Mouse (Mus musculus): ENCODE data around the gene Fbxl20. TPM values are rescaled to one million over a fixed set of nuclear protein-coding genes. Genes with fewer than 3 reads are reported as not detected.

Gene Fbxl20
- polyA plus RNA-seq, 1 experiment: 44.5 TPM

- Histone ChIP-seq H3K9me3 (replicated peaks; ENCODE audit: control insufficient read depth, insufficient read depth, low read length, poor library complexity, severe bottlenecking) (peaks cover 35% of the 10 kb centered on the region), H3K27ac (ENCODE audit: insufficient read depth, low read length) (peak overlapping the region; percentile 74), H3K4me1 (ENCODE audit: control insufficient read depth, insufficient read depth, low read length) (no peaks in the 10 kb centered on the region), H3K9ac (ENCODE audit: low read depth, poor library complexity, severe bottlenecking) (peak overlapping the region; percentile 65), H3K27me3 (ENCODE audit: control insufficient read depth, insufficient read depth, low read length, poor library complexity, severe bottlenecking) (no peaks in the 10 kb centered on the region), H3K4me3 (ENCODE audit: low read depth, low read length) (peak overlapping the region; percentile 32), H3K36me3 (ENCODE audit: control insufficient read depth, insufficient read depth, low read length, poor library complexity, severe bottlenecking) (peaks cover 3% of the 10 kb centered on the region; the same call in 1 of the 2 replicates)
- TF ChIP-seq POLR2A (IDR thresholded peaks at IDR 0.05; ENCODE audit: insufficient read depth, low read length) (no peak), EP300 (IDR thresholded peaks at IDR 0.05; ENCODE audit: insufficient read depth, low read depth, low read length) (no peak), CTCF (IDR thresholded peaks at IDR 0.05; ENCODE audit: low read depth, low read length) (no peak)
These were observed 82.9 kb downstream of the Fbxl20 start for GRCm38 (mm10) chr11:98067255-98067654.

- H3K9me3 ChIP-seq (replicated peaks; ENCODE audit: control insufficient read depth, insufficient read depth, low read length, poor library complexity, severe bottlenecking): peaks cover 24% of the 10 kb centered on the region
- no peaks in the 10 kb centered on the region for H3K27me3 ChIP-seq (ENCODE audit: control insufficient read depth, insufficient read depth, low read length, poor library complexity, severe bottlenecking)
- no peak overlapping the region; the same call in none of the 2 replicates for H3K27ac ChIP-seq (ENCODE audit: insufficient read depth, low read length)
- H3K36me3 ChIP-seq (ENCODE audit: control insufficient read depth, insufficient read depth, low read length, poor library complexity, severe bottlenecking): 0 out of 2 replicates have a peak, but pooled peaks cover 3% of the 10 kb centered on the region
- peak overlapping the region; percentile 65; the same call in 1 of the 2 replicates for H3K9ac ChIP-seq (ENCODE audit: low read depth, poor library complexity, severe bottlenecking)
- H3K4me3 ChIP-seq (ENCODE audit: low read depth, low read length): no peak overlapping the region
- no peak for TF ChIP-seq CTCF (IDR thresholded peaks at IDR 0.05; ENCODE audit: low read depth, low read length)
- TF ChIP-seq EP300 (IDR thresholded peaks at IDR 0.05; ENCODE audit: insufficient read depth, low read depth, low read length): no peak
- TF ChIP-seq POLR2A (IDR thresholded peaks at IDR 0.05; ENCODE audit: insufficient read depth, low read length): no peak
- H3K4me1 ChIP-seq (ENCODE audit: control insufficient read depth, insufficient read depth, low read length): no peaks in the 10 kb centered on the region
These were observed 84.0 kb downstream of the Fbxl20 start for GRCm38 (mm10) chr11:98066201-98066600.

DNA sequence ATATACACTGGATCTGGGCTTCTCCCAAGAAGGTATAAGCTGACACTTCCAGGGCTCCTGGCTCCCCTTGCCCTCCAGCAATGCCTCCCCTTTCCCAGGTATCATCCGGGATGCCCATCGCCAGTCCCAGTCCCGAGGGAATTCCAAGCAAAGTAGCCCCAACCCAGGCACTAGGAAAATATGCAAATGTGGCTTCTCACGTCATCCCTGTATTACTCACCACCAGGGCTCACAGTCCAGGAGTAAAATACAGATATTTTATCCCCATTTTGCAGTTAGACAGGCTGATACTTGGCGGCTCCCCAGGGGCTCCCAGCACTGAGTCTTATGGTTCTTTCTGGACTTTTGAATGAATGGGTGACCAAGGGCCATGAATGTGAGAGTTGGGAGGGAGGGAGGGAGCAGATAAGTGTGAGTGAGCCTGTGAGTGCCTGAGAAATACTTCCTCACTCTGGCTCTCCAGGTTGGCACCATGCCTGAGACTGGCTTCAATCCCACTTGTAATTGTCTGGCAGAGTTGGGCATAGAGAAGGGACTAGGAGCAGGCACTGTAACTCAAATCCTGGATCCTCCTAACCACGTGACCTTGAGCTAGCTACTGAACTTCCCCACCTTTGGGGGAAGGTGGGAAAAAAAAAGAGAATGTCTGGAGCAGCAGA, 88.2 kb downstream of the Fbxl20 start:
- Histone ChIP-seq H3K36me3 (ENCODE audit: control insufficient read depth, insufficient read depth, low read length, poor library complexity, severe bottlenecking) (no peaks in the 10 kb centered on the region), H3K27ac (ENCODE audit: insufficient read depth, low read length) (no peak overlapping the region), H3K27me3 (ENCODE audit: control insufficient read depth, insufficient read depth, low read length, poor library complexity, severe bottlenecking) (no peaks in the 10 kb centered on the region), H3K4me3 (ENCODE audit: low read depth, low read length) (no peak overlapping the region), H3K9me3 (replicated peaks; ENCODE audit: control insufficient read depth, insufficient read depth, low read length, poor library complexity, severe bottlenecking) (no peaks in the 10 kb centered on the region), H3K9ac (ENCODE audit: low read depth, poor library complexity, severe bottlenecking) (no peak overlapping the region), H3K4me1 (ENCODE audit: control insufficient read depth, insufficient read depth, low read length) (no peaks in the 10 kb centered on the region)
- TF ChIP-seq EP300 (IDR thresholded peaks at IDR 0.05; ENCODE audit: insufficient read depth, low read depth, low read length): no peak
- TF ChIP-seq POLR2A (IDR thresholded peaks at IDR 0.05; ENCODE audit: insufficient read depth, low read length): no peak
- no peak for TF ChIP-seq CTCF (IDR thresholded peaks at IDR 0.05; ENCODE audit: low read depth, low read length)

- Histone ChIP-seq H3K27me3 (ENCODE audit: control insufficient read depth, insufficient read depth, low read length, poor library complexity, severe bottlenecking) (no peaks in the 10 kb centered on the region), H3K9ac (ENCODE audit: low read depth, poor library complexity, severe bottlenecking) (no peak overlapping the region), H3K36me3 (ENCODE audit: control insufficient read depth, insufficient read depth, low read length, poor library complexity, severe bottlenecking) (no peaks in the 10 kb centered on the region), H3K4me3 (ENCODE audit: low read depth, low read length) (no peak overlapping the region), H3K4me1 (ENCODE audit: control insufficient read depth, insufficient read depth, low read length) (no peaks in the 10 kb centered on the region), H3K27ac (ENCODE audit: insufficient read depth, low read length) (no peak overlapping the region), H3K9me3 (replicated peaks; ENCODE audit: control insufficient read depth, insufficient read depth, low read length, poor library complexity, severe bottlenecking) (no peaks in the 10 kb centered on the region)
- TF ChIP-seq CTCF (IDR thresholded peaks at IDR 0.05; ENCODE audit: low read depth, low read length): no peak
- no peak for TF ChIP-seq POLR2A (IDR thresholded peaks at IDR 0.05; ENCODE audit: insufficient read depth, low read length)
- no peak for TF ChIP-seq EP300 (IDR thresholded peaks at IDR 0.05; ENCODE audit: insufficient read depth, low read depth, low read length)
These were observed 88.8 kb downstream of the Fbxl20 start for GRCm38 (mm10) chr11:98061441-98061840.

DNA sequence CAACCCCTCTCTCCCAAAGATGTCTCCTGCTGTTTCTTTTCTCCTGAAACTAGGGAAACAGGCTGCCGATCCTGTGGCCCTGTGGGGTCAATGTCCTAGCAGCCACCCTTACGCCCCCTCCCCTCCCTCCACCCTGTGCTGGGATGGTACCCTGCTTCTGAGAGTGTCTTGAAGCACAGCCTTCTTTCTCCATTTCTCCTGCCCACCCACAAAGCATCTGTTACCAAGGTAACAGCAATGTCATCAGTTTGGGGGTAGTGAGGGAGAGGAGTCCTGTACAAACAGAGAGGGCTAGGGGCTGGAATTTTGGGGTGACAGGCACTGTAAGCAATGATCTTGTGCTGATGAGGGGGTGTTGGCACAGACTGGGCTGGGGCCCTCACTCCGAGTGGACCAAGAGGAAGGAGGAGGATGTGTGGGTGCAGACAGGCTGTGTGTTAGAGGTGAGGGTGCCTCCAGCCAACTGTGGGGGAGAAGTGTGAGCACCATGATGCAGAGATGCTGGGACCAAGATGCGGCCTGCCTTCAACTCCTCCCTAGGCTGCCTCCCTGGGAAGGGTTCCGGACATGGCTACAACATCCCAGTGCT, 90.0 kb downstream of the Fbxl20 start:
- Histone ChIP-seq H3K4me3 (ENCODE audit: low read depth, low read length) (no peak overlapping the region), H3K9ac (ENCODE audit: low read depth, poor library complexity, severe bottlenecking) (no peak overlapping the region)
- no peak for TF ChIP-seq EP300 (IDR thresholded peaks at IDR 0.05; ENCODE audit: insufficient read depth, low read depth, low read length)
- TF ChIP-seq POLR2A (IDR thresholded peaks at IDR 0.05; ENCODE audit: insufficient read depth, low read length): no peak
- no peak for TF ChIP-seq CTCF (IDR thresholded peaks at IDR 0.05; ENCODE audit: low read depth, low read length)

DNA sequence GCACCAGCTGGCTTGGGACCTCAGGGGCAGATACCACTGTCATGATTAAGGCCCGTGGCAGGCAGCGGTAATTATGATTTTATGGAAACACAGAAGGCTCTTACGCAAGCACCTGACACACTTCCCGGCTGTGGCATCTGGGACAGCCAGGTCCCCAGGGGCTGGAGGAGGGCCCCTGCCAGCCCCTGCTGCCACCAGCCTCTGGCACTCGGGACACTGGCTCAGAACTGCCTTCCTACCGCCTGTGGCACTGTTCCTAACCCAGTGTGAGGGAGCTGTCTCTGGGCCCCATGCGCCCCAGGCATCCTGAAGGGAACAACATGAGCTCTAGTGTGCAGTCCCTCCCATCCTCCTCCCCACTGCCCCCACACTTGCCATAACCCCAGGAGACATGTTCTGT, 90.5 kb downstream of the Fbxl20 start:
- TF ChIP-seq CTCF (IDR thresholded peaks at IDR 0.05; ENCODE audit: low read depth, low read length) (no peak), POLR2A (IDR thresholded peaks at IDR 0.05; ENCODE audit: insufficient read depth, low read length) (no peak), EP300 (IDR thresholded peaks at IDR 0.05; ENCODE audit: insufficient read depth, low read depth, low read length) (no peak)
- no peak overlapping the region for H3K9ac ChIP-seq (ENCODE audit: low read depth, poor library complexity, severe bottlenecking)
- no peaks in the 10 kb centered on the region for H3K36me3 ChIP-seq (ENCODE audit: control insufficient read depth, insufficient read depth, low read length, poor library complexity, severe bottlenecking)
- H3K27ac ChIP-seq (ENCODE audit: insufficient read depth, low read length): no peak overlapping the region
- H3K4me3 ChIP-seq (ENCODE audit: low read depth, low read length): no peak overlapping the region
- no peaks in the 10 kb centered on the region for H3K9me3 ChIP-seq (replicated peaks; ENCODE audit: control insufficient read depth, insufficient read depth, low read length, poor library complexity, severe bottlenecking)
- no peaks in the 10 kb centered on the region for H3K27me3 ChIP-seq (ENCODE audit: control insufficient read depth, insufficient read depth, low read length, poor library complexity, severe bottlenecking)
- H3K4me1 ChIP-seq (ENCODE audit: control insufficient read depth, insufficient read depth, low read length): no peaks in the 10 kb centered on the region

More for the DNA sequence above, 90.0 kb downstream of the Fbxl20 start:
- Histone ChIP-seq H3K27me3 (ENCODE audit: control insufficient read depth, insufficient read depth, low read length, poor library complexity, severe bottlenecking) (no peaks in the 10 kb centered on the region), H3K4me1 (ENCODE audit: control insufficient read depth, insufficient read depth, low read length) (no peaks in the 10 kb centered on the region), H3K27ac (ENCODE audit: insufficient read depth, low read length) (no peak overlapping the region), H3K9me3 (replicated peaks; ENCODE audit: control insufficient read depth, insufficient read depth, low read length, poor library complexity, severe bottlenecking) (no peaks in the 10 kb centered on the region), H3K36me3 (ENCODE audit: control insufficient read depth, insufficient read depth, low read length, poor library complexity, severe bottlenecking) (no peaks in the 10 kb centered on the region)

All from ES-Bruce4 (cell line).